Mouse (Mus musculus): Measurements from ENCODE around the gene Tnnt1.

GRCm38 (mm10) chr7:4478021-4478795 lies 38.0 kb downstream of the Tnnt1 start:
- TF ChIP-seq CTCF (conservative IDR thresholded peaks at IDR 0.05; ENCODE audit: low read length) (no peak), NANOG (IDR thresholded peaks at IDR 0.05; ENCODE audit: borderline replicate concordance, low read length) (no peak)

Measured in E14TG2a.4 (cell line).